ENCODE assay signal across 21 mouse cellular contexts in genomic region chr11:72395652-72396051, GRCm38 (mm10). TPM values are rescaled to one million over a fixed set of nuclear protein-coding genes. Genes with fewer than 3 reads are reported as not detected.
A peak's percentile ranks its signal among the peaks of the same experiment; 100 is the strongest.
DNase-seq lines count a peak whose midpoint lies in the region; ATAC-seq lines count a peak whose summit lies in the region.
"Had no signal": no experiment of that assay in that cellular context is flagged by ENCODE, and none has a peak within 500 bp of the region (broad histone marks: within the 10 kb centered on the region; RNA-seq: fewer than 3 reads in every experiment).

No protein-coding gene starts in this region.

- WGBS in heart, embryonic 15.5 days: 41% methylated on average over 6 of the region's 6 CpGs
- 52% methylated on average over 6 of the region's 6 CpGs for WGBS in embryonic facial prominence, embryonic 15.5 days

- intact Hi-C loops in gastrocnemius, postnatal 14 days (cut with DNase I; ENCODE audit: low total_unique reads): no loop called here
- intact Hi-C loops in heart, postnatal 25 days (cut with DNase I): loop anchor here (2.0 kb wide), 1 partner anchor 15 kb away; the partner anchor contains the start of gene Smtnl2

- no peak overlapping the region for H3K9ac ChIP-seq in heart, embryonic 15.5 days
- no peak overlapping the region for H3K9ac ChIP-seq in embryonic facial prominence, embryonic 15.5 days
- H3K9ac ChIP-seq: limb, embryonic 12.5 days had no signal

- H3K4me1 ChIP-seq in heart, embryonic 15.5 days (replicated peaks): peaks cover 66% of the 10 kb centered on the region
- H3K4me1 ChIP-seq in brown adipose tissue, adult 24 weeks (ENCODE audit: control insufficient read depth, insufficient read depth, insufficient read length, low read length): peaks cover 12% of the 10 kb centered on the region
- H3K4me1 ChIP-seq in embryonic facial prominence, embryonic 15.5 days: peaks cover 52% of the 10 kb centered on the region
- H3K4me1 ChIP-seq: forebrain, embryonic 10.5 days had no signal

- H3K4me2 ChIP-seq in heart, embryonic 15.5 days: no peak overlapping the region
- H3K4me2 ChIP-seq in embryonic facial prominence, embryonic 15.5 days (replicated peaks): no peak overlapping the region
- H3K4me2 ChIP-seq: limb, embryonic 12.5 days had no signal

- H3K27ac ChIP-seq in heart, embryonic 15.5 days: peak overlapping the region; percentile 89
- peak overlapping the region; percentile 92; the same call in 1 of the 2 replicates for H3K27ac ChIP-seq in brown adipose tissue, adult 24 weeks (replicated peaks; ENCODE audit: low read depth, low read length)
- H3K27ac ChIP-seq in embryonic facial prominence, embryonic 15.5 days (replicated peaks): 0 out of 2 replicates have a peak overlapping the region, but pooled peaks have one; percentile 4
- H3K27ac ChIP-seq: forebrain, embryonic 10.5 days; layer of hippocampus, adult 2 months had no signal

- H3K9me3 ChIP-seq in heart, embryonic 15.5 days (replicated peaks): no peaks in the 10 kb centered on the region
- no peaks in the 10 kb centered on the region for H3K9me3 ChIP-seq in embryonic facial prominence, embryonic 15.5 days (replicated peaks)
- H3K9me3 ChIP-seq: forebrain, embryonic 10.5 days; limb, embryonic 12.5 days had no signal

- peaks cover 42% of the 10 kb centered on the region for H3K36me3 ChIP-seq in heart, embryonic 15.5 days
- H3K36me3 ChIP-seq in embryonic facial prominence, embryonic 15.5 days: no peaks in the 10 kb centered on the region

- peak; percentile 56 for DNase-seq in gastrocnemius, postnatal 25 days
- DNase-seq in gastrocnemius, postnatal 14 days: no peak
- DNase-seq in heart, postnatal 25 days (ENCODE audit: low spot score): no peak
- DNase-seq: adrenal gland, adult 8-10 months; cerebellum, adult 11 months; cerebellum, postnatal 14 days; kidney, postnatal 10 days; midbrain, embryonic 14.5 days; retina, postnatal 1 day; right cerebral cortex, postnatal 4 days had no signal

- no peaks in the 10 kb centered on the region for H3K27me3 ChIP-seq in heart, embryonic 15.5 days
- H3K27me3 ChIP-seq in embryonic facial prominence, embryonic 15.5 days: no peaks in the 10 kb centered on the region
- H3K27me3 ChIP-seq: limb, embryonic 12.5 days had no signal

- ATAC-seq in heart, embryonic 15.5 days (replicated peaks; ENCODE audit: insufficient number of reproducible peaks, insufficient read depth, low FRiP score, low read depth): no peak
- no peak; the same call in 1 of the 2 replicates for ATAC-seq in embryonic facial prominence, embryonic 15.5 days (ENCODE audit: insufficient number of reproducible peaks, low FRiP score, low TSS enrichment, low read depth)
- no peak for ATAC-seq in erythroid progenitor cell, adult 5-6 weeks (replicated peaks; ENCODE audit: low FRiP score, poor library complexity, severe bottlenecking)
- no peak for ATAC-seq in activated CD4-positive, CD25-positive, alpha-beta regulatory T cell, adult 4 months
- ATAC-seq: hindbrain, embryonic 16.5 days had no signal

- H3K4me3 ChIP-seq in heart, embryonic 15.5 days: no peak overlapping the region
- H3K4me3 ChIP-seq in brown adipose tissue, adult 24 weeks (ENCODE audit: insufficient read depth, low read depth, low read length): no peak overlapping the region
- H3K4me3 ChIP-seq in embryonic facial prominence, embryonic 15.5 days (replicated peaks): no peak overlapping the region
- H3K4me3 ChIP-seq: forebrain, embryonic 10.5 days; layer of hippocampus, adult 2 months; limb, embryonic 12.5 days had no signal

RNA-seq across cellular contexts. Expression of gene Smtnl2, which starts 15.9 kb away (rescaled TPM):
- total RNA-seq in gastrocnemius, postnatal 25 days (2021): 100 to 1,000 TPM; 219 to 223 TPM
- total RNA-seq in gastrocnemius, postnatal 14 days (2021): 100 to 1,000 TPM; 160 to 162 TPM
- polyA plus RNA-seq in heart, embryonic 15.5 days (2015; fragmentation: Nextera tagmentation; extraction: Ambion mirVana): 114 and 133 TPM in 2 replicates
- total RNA-seq in heart, postnatal 25 days (2021): 10 to 100 TPM; 19.0 to 21.6 TPM
- 8.2 and 14.4 TPM in 2 replicates for polyA plus RNA-seq in brown adipose tissue, adult 24 weeks (2012; ENCODE audit: insufficient read depth, insufficient read length, missing spikeins)
- polyA plus RNA-seq in embryonic facial prominence, embryonic 15.5 days (2015; fragmentation: Nextera tagmentation; extraction: Ambion mirVana): 58.8 and 64.3 TPM in 2 replicates
- 1.4 TPM in 1 of 2 replicates, not detected in the other for total RNA-seq in erythroid progenitor cell, adult 5-6 weeks (2015; ENCODE audit: low replicate concordance)
- total RNA-seq in erythroid progenitor cell, adult 5-6 weeks (2017; ENCODE audit: low replicate concordance): 0.26 and 0.30 TPM in 2 replicates
- polyA plus RNA-seq in activated CD4-positive, CD25-positive, alpha-beta regulatory T cell, adult 4 months (2017; shearing (Covaris generic)): not detected
- total RNA-seq: neutrophil, adult 5-6 weeks had no signal

RNA-seq across cellular contexts. Expression of gene Tekt1, which starts 33.4 kb away (rescaled TPM):
- total RNA-seq in gastrocnemius, postnatal 25 days (2021): under 1 TPM; 0.64 to 0.70 TPM
- total RNA-seq in gastrocnemius, postnatal 14 days (2021): under 1 TPM; 0.78 TPM
- 0.72 and 1.1 TPM in 2 replicates for polyA plus RNA-seq in heart, embryonic 15.5 days (2015; fragmentation: Nextera tagmentation; extraction: Ambion mirVana)
- not detected for total RNA-seq in heart, postnatal 25 days (2021)
- polyA plus RNA-seq in brown adipose tissue, adult 24 weeks (2012; ENCODE audit: insufficient read depth, insufficient read length, missing spikeins): not detected in 2 replicates
- 20.6 and 40.5 TPM in 2 replicates for polyA plus RNA-seq in embryonic facial prominence, embryonic 15.5 days (2015; fragmentation: Nextera tagmentation; extraction: Ambion mirVana)
- not detected in 2 replicates for total RNA-seq in erythroid progenitor cell, adult 5-6 weeks (2015; ENCODE audit: low replicate concordance)
- total RNA-seq in erythroid progenitor cell, adult 5-6 weeks (2017; ENCODE audit: low replicate concordance): not detected in 2 replicates
- not detected for polyA plus RNA-seq in activated CD4-positive, CD25-positive, alpha-beta regulatory T cell, adult 4 months (2017; shearing (Covaris generic))
- total RNA-seq: neutrophil, adult 5-6 weeks had no signal
- polyA plus RNA-seq: liver, embryonic 16.5 days had no signal

RNA-seq across cellular contexts. Expression of gene Ggt6, which starts 39.7 kb away (rescaled TPM):
- under 1 TPM; 0.38 TPM for total RNA-seq in gastrocnemius, postnatal 25 days (2021)
- total RNA-seq in gastrocnemius, postnatal 14 days (2021): under 1 TPM; 0.18 to 0.38 TPM
- polyA plus RNA-seq in heart, embryonic 15.5 days (2015; fragmentation: Nextera tagmentation; extraction: Ambion mirVana): 0.15 TPM in 1 of 2 replicates, not detected in the other
- total RNA-seq in heart, postnatal 25 days (2021): under 1 TPM in 1 of 2 experiments, not detected in 1; 0.31 TPM
- polyA plus RNA-seq in brown adipose tissue, adult 24 weeks (2012; ENCODE audit: insufficient read depth, insufficient read length, missing spikeins): 0.99 TPM in 1 of 2 replicates, not detected in the other
- polyA plus RNA-seq in embryonic facial prominence, embryonic 15.5 days (2015; fragmentation: Nextera tagmentation; extraction: Ambion mirVana): 6.3 and 7.0 TPM in 2 replicates
- not detected in 2 replicates for total RNA-seq in erythroid progenitor cell, adult 5-6 weeks (2015; ENCODE audit: low replicate concordance)
- not detected in 2 replicates for total RNA-seq in erythroid progenitor cell, adult 5-6 weeks (2017; ENCODE audit: low replicate concordance)
- not detected for polyA plus RNA-seq in activated CD4-positive, CD25-positive, alpha-beta regulatory T cell, adult 4 months (2017; shearing (Covaris generic))
- total RNA-seq: layer of hippocampus, adult 2 months; neutrophil, adult 5-6 weeks had no signal
- polyA plus RNA-seq: forebrain, embryonic 10.5 days; hindbrain, embryonic 16.5 days; midbrain, embryonic 14.5 days had no signal

RNA-seq across cellular contexts. Expression of gene Mybbp1a, which starts 45.5 kb away (rescaled TPM):
- total RNA-seq in gastrocnemius, postnatal 25 days (2021): 10 to 100 TPM; 52.1 to 56.5 TPM
- total RNA-seq in gastrocnemius, postnatal 14 days (2021): 10 to 100 TPM; 58.7 to 62.8 TPM
- 57.8 and 83.8 TPM in 2 replicates for polyA plus RNA-seq in heart, embryonic 15.5 days (2015; fragmentation: Nextera tagmentation; extraction: Ambion mirVana)
- total RNA-seq in heart, postnatal 25 days (2021): 10 to 100 TPM; 40.9 to 42.8 TPM
- 23.2 and 24.3 TPM in 2 replicates for polyA plus RNA-seq in brown adipose tissue, adult 24 weeks (2012; ENCODE audit: insufficient read depth, insufficient read length, missing spikeins)
- polyA plus RNA-seq in embryonic facial prominence, embryonic 15.5 days (2015; fragmentation: Nextera tagmentation; extraction: Ambion mirVana): 123 and 138 TPM in 2 replicates
- 37.5 and 82.2 TPM in 2 replicates for total RNA-seq in erythroid progenitor cell, adult 5-6 weeks (2015; ENCODE audit: low replicate concordance)
- total RNA-seq in erythroid progenitor cell, adult 5-6 weeks (2017; ENCODE audit: low replicate concordance): 4.8 and 7.6 TPM in 2 replicates
- polyA plus RNA-seq in activated CD4-positive, CD25-positive, alpha-beta regulatory T cell, adult 4 months (2017; shearing (Covaris generic)): 10 to 100 TPM; 55.5 to 77.9 TPM

Comparison
In these comparisons a context has a peak if more than half of its experiments do, and no peak if none do; other contexts are left out.
1. H3K27ac ChIP-seq: peak in every context shown above with its lines; median percentile 92 in brown adipose tissue, adult 24 weeks; 89 in heart, embryonic 15.5 days; 4 in embryonic facial prominence, embryonic 15.5 days.
2. RNA of gene Smtnl2, which starts 15.9 kb away (total RNA-seq): 219 to 223 TPM in gastrocnemius, postnatal 25 days, 160 to 162 TPM in gastrocnemius, postnatal 14 days and 19.0 to 21.6 TPM in heart, postnatal 25 days; 0.26 to 1.4 TPM in erythroid progenitor cell, adult 5-6 weeks; every median in the first group is over 4 times any median in the second.